Mouse (Mus musculus) intestine, embryonic 16.5 days (tissue): ENCODE results near the gene Alx3. TPM values are rescaled to one million over a fixed set of nuclear protein-coding genes. Genes with fewer than 3 reads are reported as not detected.

Source experiments
- ATAC-seq: fragments of 200-750 bp; cut with Nextera tagmentation; 2 replicates; pipeline ENCODE4 v1.8.0; 2017; ENCODE audit warnings: moderate TSS enrichment, moderate library complexity
- H3K27ac ChIP-seq: fragments of 300-500 bp; sonication (generic); 2 replicates; pipeline ENCODE4 v1.5.1; 2014; ENCODE audit warnings: mild to moderate bottlenecking, low read length
- H3K27me3 ChIP-seq: fragments of 300-500 bp; sonication (generic); replicated peaks from 2 replicates; pipeline ENCODE4 v1.6.1; 2014; ENCODE audit warnings: low read length, control low read depth, mixed read lengths; ENCODE audit not compliant: control insufficient read depth, insufficient read depth
- H3K36me3 ChIP-seq: fragments of 300-500 bp; sonication (generic); 2 replicates; pipeline ENCODE4 v1.6.1; 2014; ENCODE audit warnings: low read length, control low read depth; ENCODE audit not compliant: control insufficient read depth, insufficient read depth
- H3K4me1 ChIP-seq: fragments of 300-500 bp; sonication (generic); 2 replicates; pipeline ENCODE4 v1.6.1; 2014; ENCODE audit warnings: low read length, control low read depth, mixed read lengths; ENCODE audit not compliant: control insufficient read depth, insufficient read depth
- H3K4me2 ChIP-seq: fragments of 300-500 bp; sonication (generic); 2 replicates; pipeline ENCODE4 v1.6.1; 2014; ENCODE audit warnings: low read depth, low read length, control low read depth
- H3K4me3 ChIP-seq: fragments of 300-500 bp; sonication (generic); 2 replicates; pipeline ENCODE4 v1.5.1; 2014; ENCODE audit warnings: mild to moderate bottlenecking, low read length
- H3K9ac ChIP-seq: fragments of 300-500 bp; sonication (generic); 2 replicates; pipeline ENCODE4 v1.6.1; 2014; ENCODE audit warnings: low read depth, low read length
- H3K9me3 ChIP-seq: fragments of 300-500 bp; sonication (generic); 2 replicates; pipeline ENCODE4 v1.6.1; 2016; ENCODE audit warnings: low read length, control low read depth; ENCODE audit not compliant: control insufficient read depth
- WGBS: fragments of 180-500 bp; shearing (Covaris S2); extraction: QIAGEN DNeasy Blood & Tissue Kit; methylation state at CpG from one replicate; pipeline ENCODE4 v1.1.7; 2014; 5-methylcytosine and 5-hydroxymethylcytosine counted together
- polyA plus RNA-seq: library from polyadenylated mRNA; unstranded; fragments of >200 nt; fragmentation: Nextera tagmentation; extraction: Ambion mirVana; gene quantifications from 2 replicates; pipeline ENCODE4 v1.2.1, GENCODE M21; 2015

Alx3 gene
- polyA plus RNA-seq, 1 experiment from 2014 or later: not detected

- ATAC-seq: no peak
- Histone ChIP-seq H3K9ac (no peak overlapping the region), H3K4me2 (no peak overlapping the region), H3K27ac (no peak overlapping the region), H3K4me3 (no peak overlapping the region), H3K27me3 (no peaks in the 10 kb centered on the region), H3K36me3 (peaks cover 13% of the 10 kb centered on the region; the same call in 1 of the 2 replicates), H3K4me1 (0 out of 2 replicates have a peak, but pooled peaks cover 6% of the 10 kb centered on the region), H3K9me3 (no peaks in the 10 kb centered on the region)
- WGBS: 94% methylated on average over 7 of the region's 7 CpGs
Observed at GRCm38 (mm10) chr3:107627641-107628040, 32.8 kb downstream of the Alx3 start.

- ATAC-seq: no peak
- WGBS: 96% methylated on average over 2 of the region's 2 CpGs
- H3K4me3 ChIP-seq: no peak overlapping the region
Observed at GRCm38 (mm10) chr3:107628551-107628950, 33.7 kb downstream of the Alx3 start.

GRCm38 (mm10) chr3:107629411-107629810 lies 34.6 kb downstream of the Alx3 start:
- H3K4me2 ChIP-seq: no peak overlapping the region
- no peak overlapping the region for H3K27ac ChIP-seq
- peaks cover 11% of the 10 kb centered on the region; the same call in 1 of the 2 replicates for H3K36me3 ChIP-seq
- H3K9ac ChIP-seq: no peak overlapping the region
- WGBS: 92% methylated on average over 4 of the region's 4 CpGs
- no peaks in the 10 kb centered on the region for H3K9me3 ChIP-seq
- ATAC-seq: no peak
- no peak overlapping the region for H3K4me3 ChIP-seq
- H3K4me1 ChIP-seq: 0 out of 2 replicates have a peak, but pooled peaks cover 6% of the 10 kb centered on the region
- no peaks in the 10 kb centered on the region for H3K27me3 ChIP-seq

More at GRCm38 (mm10) chr3:107628551-107628950, 33.7 kb downstream of the Alx3 start:
- no peak overlapping the region for H3K27ac ChIP-seq
- H3K9ac ChIP-seq: no peak overlapping the region
- 0 out of 2 replicates have a peak, but pooled peaks cover 6% of the 10 kb centered on the region for H3K4me1 ChIP-seq
- H3K9me3 ChIP-seq: no peaks in the 10 kb centered on the region
- H3K4me2 ChIP-seq: no peak overlapping the region
- peaks cover 13% of the 10 kb centered on the region; the same call in 1 of the 2 replicates for H3K36me3 ChIP-seq
- H3K27me3 ChIP-seq: no peaks in the 10 kb centered on the region

GRCm38 (mm10) chr3:107630682-107631522 lies 36.1 kb downstream of the Alx3 start, which contains the start of gene Gm10961:
Gene Gm10961, plus strand, starts transcription at chr3:107631322.
- H3K36me3 ChIP-seq: peaks cover 9% of the 10 kb centered on the region; the same call in 1 of the 2 replicates
- WGBS: 1% methylated on average over 48 of the region's 48 CpGs
- H3K9ac ChIP-seq: peak within 1 kb of the TSS; percentile 99
- 0 out of 2 replicates have a peak, but pooled peaks cover 6% of the 10 kb centered on the region for H3K4me1 ChIP-seq
- peak; percentile 79 for ATAC-seq
- peak within 1 kb of the TSS; percentile 76 for H3K4me2 ChIP-seq
- peak within 1 kb of the TSS; percentile 99 for H3K4me3 ChIP-seq
- no peaks in the 10 kb centered on the region for H3K9me3 ChIP-seq
- no peaks in the 10 kb centered on the region for H3K27me3 ChIP-seq
- H3K27ac ChIP-seq: peak within 1 kb of the TSS; percentile 90

DNA sequence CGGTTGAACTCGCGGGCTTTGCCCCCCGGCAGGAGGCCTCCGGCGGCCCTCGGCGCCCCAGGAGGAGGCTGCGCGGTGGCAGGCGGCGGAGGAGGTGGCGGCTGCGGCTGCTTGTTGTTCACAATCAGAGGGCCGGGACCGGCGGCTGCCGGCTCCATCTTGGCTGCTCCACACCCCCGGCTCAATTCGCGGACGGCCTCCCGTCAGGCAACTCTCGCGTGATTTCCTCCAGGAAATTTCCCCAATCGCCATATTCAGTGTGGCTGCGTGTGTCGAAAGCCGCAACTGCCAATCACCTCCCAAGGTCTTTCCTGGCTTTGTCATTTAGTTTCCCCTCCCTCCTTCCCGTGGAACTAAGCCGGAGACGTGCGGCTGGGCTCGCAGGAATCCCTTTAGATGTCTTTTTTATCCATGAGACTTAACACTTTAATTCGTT lies 36.7 kb downstream of the Alx3 start, which contains the start of gene Strip1:
Gene Strip1, minus strand, starts transcription at position 172 of the 436 bp plus-strand sequence.
- Histone ChIP-seq H3K9me3 (no peaks in the 10 kb centered on the region), H3K4me2 (peak within 1 kb of the TSS; percentile 76), H3K36me3 (peaks cover 7% of the 10 kb centered on the region; the same call in 1 of the 2 replicates), H3K4me1 (0 out of 2 replicates have a peak, but pooled peaks cover 6% of the 10 kb centered on the region), H3K27ac (peak within 1 kb of the TSS; percentile 90), H3K4me3 (peak within 1 kb of the TSS; percentile 99), H3K9ac (peak within 1 kb of the TSS; percentile 99), H3K27me3 (no peaks in the 10 kb centered on the region)
- peak; percentile 98 for ATAC-seq
- WGBS: under 1% methylated on average over 35 of the region's 35 CpGs

GRCm38 (mm10) chr3:107632786-107633185 lies 38.0 kb downstream of the Alx3 start:
- H3K4me1 ChIP-seq: 0 out of 2 replicates have a peak, but pooled peaks cover 9% of the 10 kb centered on the region
- H3K9ac ChIP-seq: no peak overlapping the region
- no peaks in the 10 kb centered on the region for H3K36me3 ChIP-seq
- no peaks in the 10 kb centered on the region for H3K9me3 ChIP-seq
- ATAC-seq: no peak
- H3K4me3 ChIP-seq: no peak overlapping the region
- no peak overlapping the region for H3K4me2 ChIP-seq
- no peak overlapping the region for H3K27ac ChIP-seq
- 94% methylated on average over 4 of the region's 4 CpGs for WGBS
- H3K27me3 ChIP-seq: no peaks in the 10 kb centered on the region

- Histone ChIP-seq H3K27me3 (no peaks in the 10 kb centered on the region), H3K4me1 (0 out of 2 replicates have a peak, but pooled peaks cover 9% of the 10 kb centered on the region), H3K9ac (no peak overlapping the region), H3K27ac (no peak overlapping the region), H3K4me3 (no peak overlapping the region), H3K9me3 (no peaks in the 10 kb centered on the region), H3K4me2 (no peak overlapping the region), H3K36me3 (no peaks in the 10 kb centered on the region)
- ATAC-seq: no peak
- WGBS: 89% methylated on average over 9 of the region's 9 CpGs
Observed at GRCm38 (mm10) chr3:107633906-107634305, 39.1 kb downstream of the Alx3 start.

- Histone ChIP-seq H3K27me3 (no peaks in the 10 kb centered on the region), H3K9ac (no peak overlapping the region), H3K4me2 (no peak overlapping the region), H3K9me3 (no peaks in the 10 kb centered on the region), H3K4me3 (no peak overlapping the region), H3K36me3 (no peaks in the 10 kb centered on the region), H3K4me1 (0 out of 2 replicates have a peak, but pooled peaks cover 3% of the 10 kb centered on the region), H3K27ac (no peak overlapping the region)
- ATAC-seq: no peak
- 58% methylated on average over 8 of the region's 8 CpGs for WGBS
Observed at GRCm38 (mm10) chr3:107635836-107636235, 41.0 kb downstream of the Alx3 start.

DNA sequence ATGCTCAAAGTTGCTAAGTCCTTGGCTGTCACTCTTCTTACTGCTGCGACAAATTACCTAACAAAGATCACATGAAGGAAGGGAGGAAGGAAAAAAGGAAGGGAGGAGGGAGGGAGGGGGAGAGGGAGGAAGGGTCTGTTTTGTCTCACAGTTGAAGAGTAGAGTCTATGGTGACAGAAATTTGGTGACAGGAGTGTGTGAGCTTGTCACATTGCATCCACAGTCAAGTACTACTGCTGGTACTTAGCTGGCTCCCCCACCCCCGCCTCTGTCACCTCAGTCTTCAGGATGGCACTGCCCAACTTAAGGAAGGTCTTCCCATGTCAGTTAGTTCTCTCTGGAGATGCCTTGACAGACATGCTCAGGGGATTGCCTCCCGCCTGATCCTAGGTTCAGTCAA lies 41.4 kb downstream of the Alx3 start:
- Histone ChIP-seq H3K27ac (no peak overlapping the region), H3K9me3 (no peaks in the 10 kb centered on the region), H3K36me3 (no peaks in the 10 kb centered on the region), H3K4me2 (no peak overlapping the region), H3K9ac (no peak overlapping the region), H3K27me3 (no peaks in the 10 kb centered on the region), H3K4me1 (0 out of 2 replicates have a peak, but pooled peaks cover 3% of the 10 kb centered on the region), H3K4me3 (no peak overlapping the region)
- WGBS: 73% methylated on average over 3 of the region's 3 CpGs
- ATAC-seq: no peak
